Mouse (Mus musculus): ENCODE data around the gene Gm3164. TPM values are rescaled to one million over a fixed set of nuclear protein-coding genes. Genes with fewer than 3 reads are reported as not detected.
"Not testable (repeated sequence)": the region's sequence is repeated elsewhere in the genome, so short reads cannot be mapped to it uniquely, and the experiment has no call there.

Gm3164 gene
- polyA plus RNA-seq (2015; fragmentation: Nextera tagmentation; extraction: Ambion mirVana): 0.21 TPM in 1 of 2 replicates, not detected in the other

DNA sequence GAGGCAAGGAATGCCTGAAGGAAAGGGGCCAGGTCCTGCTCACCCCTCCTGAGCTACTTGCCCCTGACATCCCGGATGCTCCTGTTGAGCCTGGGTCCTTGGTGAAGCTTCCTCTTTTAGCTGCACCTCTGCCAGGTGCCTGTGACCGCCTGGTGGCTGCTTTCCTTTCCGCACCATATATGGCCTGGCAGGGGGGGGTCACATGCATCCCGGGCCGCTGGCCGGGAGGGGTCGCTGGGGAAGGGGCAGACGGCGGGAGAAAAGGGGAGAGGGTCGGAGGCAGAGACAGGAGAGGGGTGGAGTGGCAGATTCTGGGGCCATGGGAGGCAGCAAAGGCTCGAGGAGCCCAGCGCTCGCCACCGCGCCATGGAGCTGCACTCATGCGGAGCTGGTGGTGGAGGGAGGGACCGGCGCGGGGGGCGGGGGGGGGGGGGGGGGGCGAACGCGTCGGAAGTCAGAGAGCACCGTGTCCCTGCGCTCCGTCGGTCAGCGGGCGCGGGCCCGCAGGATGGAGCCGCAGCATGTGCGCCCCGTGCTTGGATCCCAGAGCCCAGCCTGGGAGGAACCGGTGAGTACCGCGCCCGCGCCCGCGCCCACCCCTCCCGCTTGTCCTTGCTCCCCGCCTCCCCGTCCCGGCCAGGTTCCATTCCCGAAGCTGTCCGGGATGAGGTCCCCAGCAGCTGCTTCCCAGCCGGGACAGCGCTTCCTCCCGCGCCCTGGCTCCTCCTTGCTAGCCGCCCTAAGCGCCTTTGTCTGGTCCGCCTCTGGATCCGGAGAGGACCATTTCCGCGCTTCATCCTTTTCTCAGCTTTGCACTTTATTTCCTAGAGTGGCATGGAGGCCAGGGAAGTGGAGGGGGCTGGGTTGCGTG lies at the start of gene Gm3164:
Gene Gm3164, plus strand, starts transcription at position 484 of the 871 bp plus-strand sequence.
- H3K4me1 ChIP-seq (ENCODE audit: insufficient read depth, low read length); H3K36me3 ChIP-seq (ENCODE audit: insufficient read depth, low read length); H3K9ac ChIP-seq (replicated peaks; ENCODE audit: low read length); H3K27ac ChIP-seq (ENCODE audit: low read length); H3K27me3 ChIP-seq (ENCODE audit: insufficient read depth, low read length); H3K9me3 ChIP-seq (ENCODE audit: low read length); ATAC-seq (ENCODE audit: low FRiP score, low TSS enrichment): not testable (repeated sequence)
- peak within 1 kb of the TSS; percentile 57 for H3K4me2 ChIP-seq (replicated peaks; ENCODE audit: low read depth, low read length)
- peak within 1 kb of the TSS; percentile 39 for H3K4me3 ChIP-seq (ENCODE audit: low read length)
- 1% methylated on average over 29 of the region's 59 CpGs for WGBS

- WGBS: 80% methylated on average over 2 of the region's 3 CpGs
These were observed 46.3 kb upstream of the Gm3164 start for GRCm38 (mm10) chr14:4368991-4369390.

DNA sequence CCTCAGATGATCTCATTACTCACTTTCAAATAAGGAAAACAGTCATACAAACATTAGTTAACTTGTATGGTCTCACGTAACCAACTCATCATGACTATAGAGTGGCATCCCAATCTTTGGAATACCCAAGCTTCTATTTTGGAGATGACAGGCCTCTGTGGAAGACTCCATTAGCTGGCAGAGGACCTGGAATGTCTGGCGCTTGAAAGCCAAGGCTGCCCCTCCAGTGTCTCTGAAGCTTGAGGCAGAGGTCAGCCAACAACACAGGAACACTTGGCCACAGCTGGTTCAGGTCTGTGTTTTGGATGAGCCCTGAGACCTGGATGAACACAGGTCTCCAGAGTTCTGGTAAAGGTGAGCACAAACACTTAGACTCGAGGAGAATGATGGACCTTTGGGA lies 45.6 kb upstream of the Gm3164 start:
- H3K9me3 ChIP-seq (ENCODE audit: low read length); ATAC-seq (ENCODE audit: low FRiP score, low TSS enrichment): not testable (repeated sequence)

More at GRCm38 (mm10) chr14:4368991-4369390, 46.3 kb upstream of the Gm3164 start:
- ATAC-seq (ENCODE audit: low FRiP score, low TSS enrichment); H3K4me2 ChIP-seq (replicated peaks; ENCODE audit: low read depth, low read length); H3K36me3 ChIP-seq (ENCODE audit: insufficient read depth, low read length); H3K4me1 ChIP-seq (ENCODE audit: insufficient read depth, low read length); H3K4me3 ChIP-seq (ENCODE audit: low read length); H3K9me3 ChIP-seq (ENCODE audit: low read length); H3K27ac ChIP-seq (ENCODE audit: low read length); H3K9ac ChIP-seq (replicated peaks; ENCODE audit: low read length); H3K27me3 ChIP-seq (ENCODE audit: insufficient read depth, low read length): not testable (repeated sequence)

DNA sequence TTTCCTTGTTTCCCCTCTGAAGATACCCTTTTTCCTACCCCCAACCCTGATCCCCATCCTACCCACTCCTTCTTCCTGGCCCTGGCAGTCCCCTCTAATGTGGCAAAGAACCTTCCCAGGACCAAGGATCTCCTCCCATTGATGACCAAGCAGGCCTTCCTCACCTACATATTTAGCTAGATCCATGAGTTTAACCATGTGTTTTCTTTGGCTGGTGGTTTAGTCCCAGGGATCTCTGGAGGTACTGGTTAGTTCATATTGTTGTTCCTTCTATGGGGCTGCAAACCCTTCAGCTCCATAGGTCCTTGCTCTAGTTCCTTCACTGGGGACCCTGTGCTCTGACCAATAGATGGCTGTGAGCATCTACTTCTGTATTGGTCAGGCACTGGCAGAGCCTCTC lies 37.4 kb upstream of the Gm3164 start:
- ATAC-seq (ENCODE audit: low FRiP score, low TSS enrichment); H3K4me2 ChIP-seq (replicated peaks; ENCODE audit: low read depth, low read length); H3K4me3 ChIP-seq (ENCODE audit: low read length); H3K4me1 ChIP-seq (ENCODE audit: insufficient read depth, low read length); H3K27ac ChIP-seq (ENCODE audit: low read length); H3K9me3 ChIP-seq (ENCODE audit: low read length); H3K9ac ChIP-seq (replicated peaks; ENCODE audit: low read length); H3K27me3 ChIP-seq (ENCODE audit: insufficient read depth, low read length); H3K36me3 ChIP-seq (ENCODE audit: insufficient read depth, low read length): not testable (repeated sequence)

More for the DNA sequence above, 45.6 kb upstream of the Gm3164 start:
- not testable (repeated sequence) for H3K4me1 ChIP-seq (ENCODE audit: insufficient read depth, low read length); H3K4me2 ChIP-seq (replicated peaks; ENCODE audit: low read depth, low read length); H3K27ac ChIP-seq (ENCODE audit: low read length); H3K27me3 ChIP-seq (ENCODE audit: insufficient read depth, low read length); H3K4me3 ChIP-seq (ENCODE audit: low read length); H3K36me3 ChIP-seq (ENCODE audit: insufficient read depth, low read length); H3K9ac ChIP-seq (replicated peaks; ENCODE audit: low read length)
- 70% methylated on average over 3 of the region's 3 CpGs for WGBS

- not testable (repeated sequence) for H3K4me3 ChIP-seq (ENCODE audit: low read length); ATAC-seq (ENCODE audit: low FRiP score, low TSS enrichment); H3K27ac ChIP-seq (ENCODE audit: low read length); H3K36me3 ChIP-seq (ENCODE audit: insufficient read depth, low read length); H3K27me3 ChIP-seq (ENCODE audit: insufficient read depth, low read length); H3K4me1 ChIP-seq (ENCODE audit: insufficient read depth, low read length); H3K9ac ChIP-seq (replicated peaks; ENCODE audit: low read length); H3K4me2 ChIP-seq (replicated peaks; ENCODE audit: low read depth, low read length); H3K9me3 ChIP-seq (ENCODE audit: low read length)
These were observed 29.6 kb upstream of the Gm3164 start for GRCm38 (mm10) chr14:4385606-4386005.

- H3K4me3 ChIP-seq (ENCODE audit: low read length); H3K9ac ChIP-seq (replicated peaks; ENCODE audit: low read length); H3K4me1 ChIP-seq (ENCODE audit: insufficient read depth, low read length); ATAC-seq (ENCODE audit: low FRiP score, low TSS enrichment); H3K27ac ChIP-seq (ENCODE audit: low read length); H3K36me3 ChIP-seq (ENCODE audit: insufficient read depth, low read length); H3K9me3 ChIP-seq (ENCODE audit: low read length); H3K4me2 ChIP-seq (replicated peaks; ENCODE audit: low read depth, low read length); H3K27me3 ChIP-seq (ENCODE audit: insufficient read depth, low read length): not testable (repeated sequence)
- WGBS: 100% methylated on average over 3 of the region's 6 CpGs
These were observed 22.3 kb upstream of the Gm3164 start for GRCm38 (mm10) chr14:4392841-4393530.

GRCm38 (mm10) chr14:4397226-4397625 lies 18.0 kb upstream of the Gm3164 start, which contains the start of gene Gm3159:
Gm3159 (plus strand) TSS chr14:4397526.
- not testable (repeated sequence) for ATAC-seq (ENCODE audit: low FRiP score, low TSS enrichment); H3K9me3 ChIP-seq (ENCODE audit: low read length); H3K27ac ChIP-seq (ENCODE audit: low read length); H3K4me1 ChIP-seq (ENCODE audit: insufficient read depth, low read length); H3K4me3 ChIP-seq (ENCODE audit: low read length); H3K36me3 ChIP-seq (ENCODE audit: insufficient read depth, low read length); H3K27me3 ChIP-seq (ENCODE audit: insufficient read depth, low read length); H3K9ac ChIP-seq (replicated peaks; ENCODE audit: low read length); H3K4me2 ChIP-seq (replicated peaks; ENCODE audit: low read depth, low read length)
- WGBS: 71% methylated on average over 1 of the region's 3 CpGs

- not testable (repeated sequence) for H3K4me3 ChIP-seq (ENCODE audit: low read length); H3K4me2 ChIP-seq (replicated peaks; ENCODE audit: low read depth, low read length); H3K9ac ChIP-seq (replicated peaks; ENCODE audit: low read length); H3K27me3 ChIP-seq (ENCODE audit: insufficient read depth, low read length); H3K9me3 ChIP-seq (ENCODE audit: low read length); H3K36me3 ChIP-seq (ENCODE audit: insufficient read depth, low read length); H3K27ac ChIP-seq (ENCODE audit: low read length); ATAC-seq (ENCODE audit: low FRiP score, low TSS enrichment); H3K4me1 ChIP-seq (ENCODE audit: insufficient read depth, low read length)
These were observed 16.6 kb upstream of the Gm3164 start for GRCm38 (mm10) chr14:4398624-4399023.

DNA sequence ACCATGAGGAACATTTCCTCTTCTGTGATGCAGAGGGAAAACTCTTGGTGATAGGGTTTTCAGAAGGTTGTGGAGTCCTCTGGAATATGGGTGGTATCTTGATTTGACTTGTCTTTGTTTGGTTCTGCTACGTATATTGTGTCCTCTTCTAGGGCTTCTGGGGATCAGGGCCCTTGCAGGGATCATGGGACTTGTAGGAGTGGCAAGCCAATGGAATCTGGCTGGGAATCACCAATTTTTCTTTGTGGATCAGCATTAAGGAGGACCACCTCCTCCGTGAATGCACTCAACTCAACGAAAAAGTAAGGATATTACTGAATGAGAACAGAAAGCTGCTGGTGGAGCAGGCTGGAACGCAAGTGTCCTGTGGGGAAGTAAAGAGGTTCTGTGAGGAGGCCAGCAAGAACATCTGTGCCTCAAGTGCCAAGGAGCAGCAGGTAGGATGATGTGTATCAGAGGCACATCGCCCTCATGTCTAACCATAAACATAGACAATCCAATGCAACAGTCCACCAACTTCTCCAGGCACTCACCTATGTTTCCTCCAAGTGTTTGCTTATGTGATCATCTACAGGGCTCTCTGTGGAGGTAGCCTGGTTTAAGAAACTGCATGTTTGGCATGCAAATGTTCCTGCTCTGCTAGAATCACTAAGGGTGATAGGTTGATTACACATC lies 15.0 kb upstream of the Gm3164 start:
- not testable (repeated sequence) for H3K9me3 ChIP-seq (ENCODE audit: low read length); H3K4me1 ChIP-seq (ENCODE audit: insufficient read depth, low read length); H3K9ac ChIP-seq (replicated peaks; ENCODE audit: low read length); H3K27me3 ChIP-seq (ENCODE audit: insufficient read depth, low read length); ATAC-seq (ENCODE audit: low FRiP score, low TSS enrichment); H3K27ac ChIP-seq (ENCODE audit: low read length); H3K36me3 ChIP-seq (ENCODE audit: insufficient read depth, low read length); H3K4me3 ChIP-seq (ENCODE audit: low read length); H3K4me2 ChIP-seq (replicated peaks; ENCODE audit: low read depth, low read length)
- WGBS: 89% methylated on average over 5 of the region's 5 CpGs

DNA sequence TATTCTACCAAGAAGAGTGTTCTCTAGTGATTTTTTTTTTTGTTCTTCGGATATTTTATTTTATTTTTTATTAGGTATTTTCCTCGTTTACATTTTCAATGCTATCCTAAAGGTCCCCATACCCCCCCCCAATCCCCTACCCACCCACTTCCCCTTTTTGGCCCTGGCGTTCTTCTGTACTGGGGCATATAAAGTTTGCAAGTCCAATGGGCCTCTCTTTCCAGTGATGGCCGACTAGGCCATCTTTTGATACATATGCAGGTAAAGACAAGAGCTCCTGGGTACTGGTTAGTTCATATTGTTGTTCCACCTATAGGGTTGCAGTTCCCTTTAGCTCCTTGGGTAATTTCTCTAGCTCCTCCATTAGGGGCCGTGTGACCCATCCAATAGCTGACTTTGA lies 14.0 kb upstream of the Gm3164 start:
- H3K27ac ChIP-seq (ENCODE audit: low read length); H3K4me3 ChIP-seq (ENCODE audit: low read length); H3K27me3 ChIP-seq (ENCODE audit: insufficient read depth, low read length); H3K4me1 ChIP-seq (ENCODE audit: insufficient read depth, low read length); H3K9ac ChIP-seq (replicated peaks; ENCODE audit: low read length); ATAC-seq (ENCODE audit: low FRiP score, low TSS enrichment); H3K9me3 ChIP-seq (ENCODE audit: low read length); H3K4me2 ChIP-seq (replicated peaks; ENCODE audit: low read depth, low read length); H3K36me3 ChIP-seq (ENCODE audit: insufficient read depth, low read length): not testable (repeated sequence)
- WGBS: 83% methylated on average over 4 of the region's 5 CpGs

Data from kidney, embryonic 16.5 days (tissue).